Mouse (Mus musculus): ENCODE measurements around the gene Anapc15. TPM values are rescaled to one million over a fixed set of nuclear protein-coding genes. Genes with fewer than 3 reads are reported as not detected.
"Not testable (repeated sequence)": the region's sequence is repeated elsewhere in the genome, so short reads cannot be mapped to it uniquely, and the experiment has no call there.

The Anapc15 gene
- total RNA-seq, 2 experiments from 2014 or later, result 27.4 to 28.5 TPM

DNA sequence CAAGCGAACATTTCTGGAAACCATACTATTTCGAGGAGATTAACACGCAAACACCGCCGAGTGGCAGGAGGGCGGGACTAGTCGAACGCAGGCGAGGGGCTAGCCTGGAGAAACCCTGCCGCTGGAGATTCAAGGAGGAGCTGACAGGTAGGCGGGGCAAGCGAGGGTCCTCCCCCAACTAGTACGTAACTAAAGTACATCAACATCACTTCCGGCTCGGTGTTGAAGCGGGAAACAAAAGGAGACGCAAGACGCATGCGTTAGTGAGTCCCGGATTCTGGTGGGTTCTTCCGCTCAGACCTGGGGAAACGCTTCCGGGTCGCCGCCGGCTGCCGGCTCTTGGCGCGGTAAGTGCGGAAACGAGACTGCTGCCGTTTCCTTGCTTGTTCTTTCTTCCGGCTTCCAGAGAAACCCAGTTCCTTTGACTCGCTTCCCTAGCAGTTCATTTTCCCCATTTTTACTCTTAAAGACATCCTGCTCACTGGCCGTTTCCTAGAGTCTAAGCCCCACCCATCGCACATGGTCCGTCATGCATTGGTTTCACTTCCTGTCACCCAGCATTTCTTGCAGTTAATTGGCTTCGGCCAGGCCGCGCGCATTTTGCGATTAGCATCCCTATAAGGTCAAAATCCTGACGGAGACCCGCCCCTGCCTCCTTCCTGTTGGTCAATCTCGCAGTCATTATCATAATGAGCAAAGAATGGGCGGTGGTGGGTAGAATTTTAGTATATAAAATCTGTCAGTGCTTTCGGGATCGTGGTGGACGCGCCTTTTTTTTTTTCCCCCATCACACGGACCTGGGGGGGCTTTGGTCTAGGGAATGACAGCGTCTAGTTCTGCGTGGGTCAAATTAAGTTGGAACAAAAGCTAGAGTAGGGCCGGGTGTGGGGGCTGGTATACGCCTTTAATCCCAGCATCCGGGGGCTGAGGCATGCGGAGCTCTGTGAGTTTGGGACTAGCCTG lies 32.9 kb downstream of the Anapc15 start:
- DNase-seq, result peak; percentile 95

DNA sequence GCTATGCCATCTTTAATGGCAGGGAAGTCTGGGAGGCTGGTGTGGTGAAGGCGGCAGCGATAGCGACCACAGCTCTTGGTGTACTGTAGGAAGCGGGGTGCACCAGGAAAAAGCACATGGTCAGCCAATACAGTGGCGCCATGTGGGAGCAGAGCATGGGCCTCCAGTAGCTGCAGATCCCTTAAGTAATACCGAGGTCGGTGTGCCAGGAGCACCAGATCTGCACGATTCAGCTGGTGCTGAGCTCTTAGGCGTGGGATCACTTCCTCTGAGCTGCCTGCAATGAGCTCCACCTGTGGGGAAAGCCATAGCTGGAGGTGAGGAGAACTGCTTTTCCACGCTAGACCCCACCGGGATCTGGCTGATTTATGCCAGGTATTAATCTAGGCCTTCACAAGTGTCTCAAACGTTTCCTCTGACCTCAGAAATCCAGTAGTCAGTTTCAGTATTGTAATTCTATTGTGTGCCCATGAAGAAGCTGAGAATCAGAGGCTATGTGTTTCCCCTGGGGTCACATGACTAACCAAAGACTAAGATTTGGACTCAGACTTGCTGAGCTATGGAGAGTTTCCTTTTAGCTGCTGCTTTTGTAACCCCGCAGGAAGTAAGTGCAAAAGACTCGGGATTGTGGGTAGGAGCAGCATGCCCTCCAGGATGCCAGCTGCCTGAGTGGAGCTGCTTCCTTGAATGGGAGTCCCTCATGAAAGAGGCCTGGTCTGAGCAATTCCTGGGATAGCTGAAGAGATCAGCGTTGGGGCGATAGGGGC lies 37.0 kb downstream of the Anapc15 start:
- no peak for DNase-seq

GRCm38 (mm10) chr7:101901969-101902368 lies 38.5 kb downstream of the Anapc15 start:
- DNase-seq, result no peak

- DNase-seq, result no peak
Observed at GRCm38 (mm10) chr7:101902846-101903245, 39.3 kb downstream of the Anapc15 start.

- DNase-seq, result peak; percentile 99
Observed at GRCm38 (mm10) chr7:101905561-101906286, 42.2 kb downstream of the Anapc15 start, which contains the start of gene Lamtor1. Gene Lamtor1, plus strand, starts transcription at chr7:101905904.

DNA sequence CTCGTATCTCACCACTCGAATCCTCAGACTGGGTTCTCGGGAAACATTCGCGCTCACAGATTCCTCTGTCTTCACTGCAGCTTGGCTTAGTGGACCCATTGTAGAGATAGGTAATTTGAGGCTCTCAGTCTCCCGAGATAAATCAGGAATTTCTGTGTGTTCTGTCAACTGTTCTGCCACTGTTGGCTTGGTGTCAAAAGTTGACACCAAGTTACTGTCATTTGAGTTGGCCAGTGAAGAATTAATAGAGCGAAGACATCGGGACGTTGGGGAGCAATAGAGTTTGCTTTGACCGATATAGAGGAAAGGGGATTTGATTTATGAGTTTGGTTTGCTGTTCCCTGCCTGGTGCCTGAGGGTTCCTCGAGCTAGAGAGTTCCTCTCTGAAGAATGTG lies 42.8 kb downstream of the Anapc15 start, which contains the start of gene Tomt:
Gene Tomt, minus strand, starts transcription at position 73 of the 395 bp plus-strand sequence.
- no peak for DNase-seq

GRCm38 (mm10) chr7:101906696-101907095 lies 43.2 kb downstream of the Anapc15 start:
- DNase-seq, result peak; percentile 34

- no peak for DNase-seq
Observed at GRCm38 (mm10) chr7:101908367-101908766, 44.9 kb downstream of the Anapc15 start.

- peak; percentile 55 for DNase-seq
Observed at GRCm38 (mm10) chr7:101910138-101910537, 46.6 kb downstream of the Anapc15 start.

DNA sequence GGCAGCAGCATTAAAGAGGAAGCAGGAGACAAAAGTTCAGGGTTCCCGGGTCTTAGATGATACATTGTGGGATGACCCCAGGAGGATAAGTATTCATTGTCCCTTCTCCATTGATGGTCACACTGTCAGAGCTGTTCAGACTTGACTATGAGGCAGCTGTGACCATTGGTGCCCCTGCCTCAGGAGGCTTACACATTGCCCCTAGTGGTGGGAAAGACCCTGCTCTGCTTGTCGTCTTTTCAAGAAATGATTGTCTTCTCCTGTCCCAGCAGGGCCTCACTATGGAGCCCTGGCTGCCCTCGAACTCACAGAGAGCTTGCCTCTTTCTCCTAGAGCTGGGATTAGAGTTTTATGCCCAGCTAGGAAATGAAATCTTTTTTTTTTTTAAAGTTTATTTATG lies 48.5 kb downstream of the Anapc15 start:
- DNase-seq, result no peak

DNA sequence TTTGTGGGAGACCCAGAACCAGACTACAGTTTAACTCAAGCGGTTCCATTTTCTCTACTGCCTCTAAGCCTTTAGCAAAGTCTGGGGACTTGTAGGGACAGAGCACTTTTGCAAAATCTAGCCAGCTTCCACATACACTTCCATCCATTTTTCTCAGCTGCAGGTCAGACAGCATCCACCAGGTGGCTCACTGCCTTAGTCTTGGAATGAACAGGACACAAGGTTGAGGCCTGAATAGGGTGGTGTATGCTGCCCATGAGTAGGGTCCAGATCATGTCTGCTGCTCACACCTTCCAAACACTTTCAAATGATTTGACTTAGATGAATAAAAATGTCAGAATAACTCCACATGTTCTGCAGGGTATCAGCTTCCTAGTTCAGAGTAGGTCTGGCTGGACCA lies 54.6 kb downstream of the Anapc15 start:
- DNase-seq, result peak; percentile 78

DNA sequence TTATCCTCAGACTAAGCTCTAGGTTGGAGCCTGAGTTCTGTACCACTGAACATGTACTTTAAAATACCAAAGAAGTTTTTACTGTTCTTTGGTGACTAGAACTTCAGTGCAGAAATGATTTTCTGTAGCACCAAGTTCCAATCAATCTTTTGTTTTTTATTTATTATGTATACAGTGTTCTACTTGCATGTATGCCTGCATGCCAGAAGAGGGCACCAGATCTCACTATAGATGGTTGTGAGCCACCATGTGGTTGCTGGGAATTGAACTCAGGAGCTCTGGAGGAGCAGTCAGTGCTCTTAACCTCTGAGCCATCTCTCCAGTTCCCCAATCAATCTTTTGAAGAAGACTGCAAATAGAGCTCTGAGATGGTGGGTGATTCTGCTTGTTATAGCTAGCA lies 62.4 kb downstream of the Anapc15 start:
- not testable (repeated sequence) for DNase-seq

GRCm38 (mm10) chr7:101928093-101928492 lies 64.6 kb downstream of the Anapc15 start:
- peak; percentile 63 for DNase-seq

- no peak for DNase-seq
Observed at GRCm38 (mm10) chr7:101932551-101932950, 69.0 kb downstream of the Anapc15 start.

GRCm38 (mm10) chr7:101933300-101933699 lies 69.8 kb downstream of the Anapc15 start:
- peak; percentile 33 for DNase-seq

DNA sequence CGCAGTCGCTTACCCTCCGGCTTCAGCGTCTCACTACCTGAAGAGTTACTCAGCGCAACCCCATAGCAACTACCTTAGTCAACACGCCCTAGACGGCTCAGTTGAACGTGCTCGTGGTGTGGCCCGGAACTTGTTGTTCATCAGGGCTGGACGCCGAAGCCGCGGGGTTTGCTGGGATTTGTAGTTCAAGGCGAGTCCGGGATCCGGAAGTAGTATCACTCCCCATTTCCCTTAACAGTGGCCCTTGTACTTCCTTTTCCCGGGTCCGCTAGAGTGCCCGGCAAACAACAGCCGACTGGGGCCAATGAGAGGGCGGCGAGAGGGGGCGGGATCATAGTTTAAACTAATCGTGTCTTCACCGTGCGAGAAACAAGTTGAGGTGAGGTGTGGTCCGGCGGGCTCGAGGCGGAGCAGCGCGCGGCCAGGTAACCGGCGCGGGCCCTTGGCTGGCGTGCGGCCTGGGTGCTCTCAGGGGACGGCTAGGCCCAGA lies 70.3 kb downstream of the Anapc15 start, which contains the start of the genes Lrrc51 and Numa1:
Gene Lrrc51, minus strand, starts transcription at position 145 of the 490 bp plus-strand sequence.
Gene Numa1, plus strand, starts transcription at position 361 of the 490 bp plus-strand sequence.
- DNase-seq, result peak; percentile 96

DNA sequence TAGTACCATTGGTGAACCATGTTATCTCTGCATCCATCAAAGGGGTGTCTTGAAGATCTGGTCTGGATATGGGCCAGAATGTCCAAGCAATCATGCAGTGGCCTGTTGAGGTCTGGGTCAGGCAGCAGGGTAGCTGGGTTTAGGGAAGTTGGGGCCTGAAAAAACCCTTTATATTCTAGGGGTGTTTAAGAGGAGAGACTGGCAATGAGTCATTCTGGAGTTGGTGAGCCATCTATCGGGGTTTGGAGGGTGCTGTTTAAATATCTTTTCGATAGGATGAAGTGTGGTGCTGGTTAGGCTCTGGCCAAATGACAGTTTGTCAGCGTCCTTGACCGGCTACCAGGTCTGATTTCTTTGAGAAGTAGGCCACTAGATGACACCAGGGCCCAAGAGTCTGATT lies 72.4 kb downstream of the Anapc15 start:
- DNase-seq, result no peak

DNA sequence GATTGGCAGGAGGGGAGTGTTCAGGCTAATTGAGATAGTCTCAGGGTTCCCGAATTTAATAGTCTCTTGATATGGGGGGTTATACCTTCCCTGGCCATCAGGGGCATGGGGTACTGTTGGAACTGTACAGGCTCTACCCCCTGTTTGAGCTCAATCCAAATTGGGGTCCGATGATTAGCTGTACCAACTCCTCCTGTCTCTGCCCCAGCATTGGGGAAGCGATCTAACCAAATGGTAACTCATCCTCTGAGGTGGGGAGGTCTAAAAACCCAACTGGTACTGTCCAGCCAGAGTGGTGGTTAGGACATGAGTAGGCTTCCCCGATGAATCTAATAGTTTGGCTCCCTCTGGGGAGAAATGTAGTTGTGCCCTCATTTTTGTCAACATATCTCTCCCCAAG lies 73.5 kb downstream of the Anapc15 start:
- DNase-seq, result no peak

DNA sequence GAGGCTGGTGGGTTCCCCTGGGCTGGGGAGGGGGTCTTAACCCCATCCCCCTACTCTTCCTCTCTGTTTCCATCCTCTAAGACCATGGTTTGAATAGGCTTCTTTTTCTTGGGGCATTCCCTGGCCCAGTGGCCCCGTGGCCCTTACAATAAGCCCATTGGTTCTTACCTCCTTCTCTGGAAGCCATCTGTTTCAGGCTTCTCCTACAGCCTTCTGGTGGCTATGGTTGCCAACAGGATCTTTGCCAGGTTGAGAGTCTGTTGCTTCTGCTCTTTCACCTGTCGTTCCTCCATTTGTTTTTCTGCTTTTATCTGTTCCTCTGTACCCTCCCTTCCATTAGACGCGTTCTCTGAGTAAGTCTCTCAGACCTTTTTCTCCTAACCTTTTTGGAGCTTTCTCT lies 74.1 kb downstream of the Anapc15 start:
- DNase-seq, result no peak

- DNase-seq, result no peak
Observed at GRCm38 (mm10) chr7:101938348-101938747, 74.8 kb downstream of the Anapc15 start.

DNA sequence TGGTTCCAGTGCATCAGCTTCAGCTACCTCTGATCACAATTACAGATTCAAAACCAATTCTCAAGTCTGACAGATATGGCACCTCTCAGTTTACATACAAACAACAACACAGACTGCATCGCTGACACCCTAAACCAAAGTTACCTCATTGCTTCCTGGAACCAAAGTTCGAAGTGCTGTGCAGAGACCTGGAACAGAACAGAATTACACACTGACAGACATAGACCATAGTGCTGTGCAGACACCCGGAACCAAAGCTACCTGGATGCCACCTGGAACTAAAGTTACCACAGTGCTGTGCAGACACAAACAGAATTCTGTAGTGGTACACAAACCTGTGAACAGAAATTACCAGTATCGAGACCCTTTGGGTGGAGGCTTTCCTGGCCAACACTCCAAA lies 76.2 kb downstream of the Anapc15 start:
- no peak for DNase-seq

DNA sequence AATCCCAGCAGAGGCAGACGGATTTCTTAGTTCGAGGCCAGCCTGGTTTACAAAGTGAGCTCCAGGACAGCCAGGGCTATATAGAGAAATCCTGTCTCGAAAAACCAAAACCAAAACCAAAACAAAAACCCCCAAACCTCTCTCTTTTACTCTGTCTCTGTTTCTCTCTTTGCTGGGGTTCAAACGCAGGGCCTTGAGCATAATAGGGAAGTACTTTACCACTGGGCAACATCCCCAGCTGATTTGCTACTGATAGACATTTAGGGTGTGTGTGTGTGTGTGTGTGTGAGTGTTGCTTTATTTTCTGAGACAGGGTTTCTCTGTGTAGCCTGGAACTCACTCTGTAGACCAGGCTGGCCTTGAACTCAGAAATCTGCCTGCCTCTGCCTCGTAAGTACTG lies 85.5 kb downstream of the Anapc15 start:
- not testable (repeated sequence) for DNase-seq
